Mouse (Mus musculus): ENCODE data around the gene Capza3.

Capza3 gene

GRCm38 (mm10) chr6:140040952-140041351, at the start of gene Capza3:
TSS of gene Capza3 (plus strand) at chr6:140041252.
- DNase-seq = no peak

GRCm38 (mm10) chr6:140005181-140005580, 35.9 kb upstream of the Capza3 start:
- DNase-seq = no peak

- DNase-seq = no peak
Measured at GRCm38 (mm10) chr6:140024404-140024803, 16.6 kb upstream of the Capza3 start.

- DNase-seq = no peak
Measured at GRCm38 (mm10) chr6:140041357-140041756, 305 bp downstream of the Capza3 start, which contains the start of gene Plcz1. TSS of gene Plcz1 (minus strand) at chr6:140041457.

GRCm38 (mm10) chr6:140051476-140051875, 10.4 kb downstream of the Capza3 start:
- no peak for DNase-seq

- DNase-seq = no peak
Measured at GRCm38 (mm10) chr6:140054271-140054928, 13.3 kb downstream of the Capza3 start.

GRCm38 (mm10) chr6:140069177-140069576, 28.1 kb downstream of the Capza3 start:
- no peak for DNase-seq

GRCm38 (mm10) chr6:140080933-140081332, 39.9 kb downstream of the Capza3 start:
- DNase-seq = no peak

GRCm38 (mm10) chr6:140081739-140082138, 40.7 kb downstream of the Capza3 start:
- DNase-seq = no peak

GRCm38 (mm10) chr6:140089855-140090254, 48.8 kb downstream of the Capza3 start:
- DNase-seq = no peak

All from thymus, postnatal 25 days (tissue).